Mouse (Mus musculus) heart, embryonic 14.5 days (tissue): ENCODE measurements around the gene Rps3. TPM values are rescaled to one million over a fixed set of nuclear protein-coding genes. Genes with fewer than 3 reads are reported as not detected.
A peak's percentile ranks its signal among the peaks of the same experiment; 100 is the strongest.

Experiments
- ATAC-seq: fragments of 200-750 bp; cut with Nextera tagmentation; 2 replicates; pipeline ENCODE4 v1.8.0; 2017; ENCODE audit warnings: low read depth, moderate TSS enrichment; ENCODE audit not compliant: insufficient number of reproducible peaks, insufficient read depth, low FRiP score
- H3K27ac ChIP-seq, 2 experiments: fragments of 200-500 bp in 1 of 2; fragments of 300-500 bp in 1 of 2; sonication (generic) in 1 of 2; replicated peaks in 1 of 2; 2 replicates each; pipeline ENCODE4 v1.5.1; 2012 to 2014; ENCODE audit warnings: low read depth in 2 of 2, low read length in 2 of 2, control low read depth in 1 of 2, mild to moderate bottlenecking in 1 of 2, mixed read lengths in 1 of 2; ENCODE audit not compliant: control insufficient read depth in 1 of 2, insufficient read depth in 1 of 2
- H3K27me3 ChIP-seq: fragments of 300-500 bp; sonication (generic); 2 replicates; pipeline ENCODE4 v1.6.1; 2014; ENCODE audit warnings: mild to moderate bottlenecking, low read length, control low read depth; ENCODE audit not compliant: control insufficient read depth, insufficient read depth
- H3K36me3 ChIP-seq: fragments of 300-500 bp; sonication (generic); 2 replicates; pipeline ENCODE4 v1.6.1; 2014; ENCODE audit warnings: mild to moderate bottlenecking, control low read depth, low read length, mixed read lengths; ENCODE audit not compliant: control insufficient read depth, insufficient read depth
- H3K4me1 ChIP-seq, 2 experiments: fragments of 200-500 bp in 1 of 2; fragments of 300-500 bp in 1 of 2; sonication (generic) in 1 of 2; 2 replicates each; pipeline ENCODE4 v1.6.1; 2012 to 2014; ENCODE audit warnings: low read length in 2 of 2, control low read depth in 1 of 2, mixed read lengths in 1 of 2; ENCODE audit not compliant: control insufficient read depth in 2 of 2, insufficient read depth in 2 of 2
- H3K4me2 ChIP-seq: fragments of 300-500 bp; sonication (generic); 2 replicates; pipeline ENCODE4 v1.6.1; 2014; ENCODE audit warnings: mild to moderate bottlenecking, low read length
- H3K4me3 ChIP-seq, 2 experiments: fragments of 200-500 bp in 1 of 2; fragments of 300-500 bp in 1 of 2; sonication (generic) in 1 of 2; 2 replicates each; pipeline ENCODE4 v1.5.1; 2012 to 2014; ENCODE audit warnings: low read length in 2 of 2, mild to moderate bottlenecking in 2 of 2, control low read depth in 1 of 2, low read depth in 1 of 2, moderate library complexity in 1 of 2; ENCODE audit not compliant: control insufficient read depth in 1 of 2, insufficient read depth in 1 of 2
- H3K9ac ChIP-seq: fragments of 300-500 bp; sonication (generic); 2 replicates; pipeline ENCODE4 v1.6.1; 2014; ENCODE audit warnings: mild to moderate bottlenecking, low read length
- H3K9me3 ChIP-seq: fragments of 300-500 bp; sonication (generic); 2 replicates; pipeline ENCODE4 v1.6.1; 2016; ENCODE audit warnings: low read length, control low read depth; ENCODE audit not compliant: control insufficient read depth
- WGBS: fragments of 180-500 bp; shearing (Covaris S2); extraction: QIAGEN DNeasy Blood & Tissue Kit; methylation state at CpG from one replicate; pipeline ENCODE4 v1.1.7; 2014; 5-methylcytosine and 5-hydroxymethylcytosine counted together
- polyA plus RNA-seq: library from polyadenylated mRNA; unstranded; fragments of >200 nt; fragmentation: Nextera tagmentation; extraction: Ambion mirVana; gene quantifications from 2 replicates; pipeline ENCODE4 v1.2.1, GENCODE M21; 2014

Rps3 gene
- polyA plus RNA-seq, 1 experiment from 2014 or later = 538 TPM

DNA sequence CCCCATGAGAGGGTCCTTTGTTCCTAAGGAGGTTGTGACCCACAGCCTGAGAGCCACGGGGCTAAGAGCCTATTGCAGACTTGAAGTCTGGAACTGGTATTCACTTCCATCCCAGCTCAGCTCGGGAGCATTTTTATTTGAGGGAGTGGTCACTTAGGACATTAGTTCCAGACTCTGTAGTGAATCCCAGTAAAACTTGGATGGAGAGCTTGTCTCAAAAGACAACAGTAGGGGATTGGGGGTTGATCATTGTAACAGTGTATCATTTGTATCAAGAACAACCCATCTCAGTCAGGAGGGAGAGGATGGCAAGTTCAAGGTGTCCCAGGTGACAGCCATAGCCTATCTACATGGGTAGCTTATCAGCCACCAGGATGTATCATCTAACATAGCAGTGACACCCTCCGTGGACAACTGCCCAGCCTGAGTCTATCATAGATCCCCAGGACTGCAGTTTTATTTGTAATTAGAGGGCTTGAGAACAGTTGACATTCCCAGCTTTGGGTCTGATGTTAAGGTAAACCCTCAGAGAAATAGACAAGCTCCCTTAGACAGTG is 6.9 kb downstream of the Rps3 start:
- Histone ChIP-seq H3K27me3 (no peaks in the 10 kb centered on the region), H3K9me3 (no peaks in the 10 kb centered on the region), H3K9ac (no peak overlapping the region), H3K27ac (no peak overlapping the region), H3K4me3 (no peak overlapping the region), H3K36me3 (peaks cover 86% of the 10 kb centered on the region), H3K4me1 (peaks cover 10 to 38% of the 10 kb centered on the region in 2 experiments), H3K4me2 (no peak overlapping the region)
- WGBS = 44% methylated on average over 3 of the region's 3 CpGs
- ATAC-seq = no peak

DNA sequence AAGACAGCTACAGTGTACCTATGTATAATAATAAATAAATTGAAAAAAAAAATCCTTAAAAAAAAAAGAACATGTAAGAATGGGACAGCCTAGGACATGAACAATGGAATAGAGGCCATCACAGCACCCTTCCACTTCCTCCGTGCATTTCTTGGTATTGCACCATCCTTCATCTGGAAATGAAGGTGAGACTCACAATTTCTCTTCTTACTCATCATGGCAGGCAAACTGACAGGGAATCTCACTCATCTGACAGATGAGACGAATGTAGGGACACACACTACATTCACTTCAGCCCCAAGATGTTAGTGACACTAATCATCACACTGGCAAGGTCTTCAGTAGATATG is 8.0 kb downstream of the Rps3 start:
- no peak overlapping the region for H3K4me3 ChIP-seq
- H3K9ac ChIP-seq = no peak overlapping the region
- peaks cover 75% of the 10 kb centered on the region for H3K36me3 ChIP-seq
- ATAC-seq = no peak
- 82% methylated on average over 2 of the region's 2 CpGs for WGBS
- H3K9me3 ChIP-seq = no peaks in the 10 kb centered on the region
- H3K27me3 ChIP-seq = no peaks in the 10 kb centered on the region
- no peak overlapping the region for H3K27ac ChIP-seq
- H3K4me2 ChIP-seq = no peak overlapping the region
- peaks cover 6 to 27% of the 10 kb centered on the region in 2 experiments for H3K4me1 ChIP-seq

DNA sequence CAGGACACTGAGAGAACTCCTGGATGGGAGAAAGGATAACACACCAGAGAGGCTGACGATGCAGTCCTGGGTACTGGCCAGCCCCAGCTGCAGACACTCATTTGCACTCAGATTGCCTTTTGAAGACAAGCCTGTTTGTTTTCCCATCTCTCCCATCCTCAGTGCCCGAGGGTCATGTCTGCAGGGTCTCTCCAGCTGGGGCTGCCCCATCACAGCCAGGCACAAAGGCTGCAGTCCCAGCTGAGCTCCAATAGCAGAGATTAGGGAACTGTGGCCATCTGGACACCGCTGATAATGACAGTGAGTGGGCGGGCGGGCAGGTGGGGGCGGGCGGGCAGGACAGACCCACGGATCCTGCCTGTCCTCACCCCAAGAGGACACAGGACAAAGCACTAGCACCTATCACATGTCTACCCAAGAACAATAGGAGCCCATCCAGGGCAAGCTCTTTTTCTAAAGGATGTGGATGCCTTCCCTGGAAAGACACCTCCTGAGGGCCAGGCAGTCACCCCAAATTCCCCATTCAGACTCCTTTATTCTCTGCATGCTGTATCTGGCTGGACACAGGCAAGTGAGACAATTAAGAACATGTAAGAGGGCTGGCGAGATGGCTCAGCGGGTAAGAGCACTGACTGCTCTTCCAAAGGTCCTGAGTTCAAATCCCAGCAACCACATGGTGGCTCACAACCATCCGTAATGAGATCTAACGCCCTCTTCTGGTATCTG is 8.5 kb downstream of the Rps3 start:
- 41% methylated on average over 12 of the region's 12 CpGs for WGBS
- H3K4me3 ChIP-seq = no peak overlapping the region
- H3K9ac ChIP-seq = no peak overlapping the region
- H3K4me2 ChIP-seq = no peak overlapping the region
- peaks cover 70% of the 10 kb centered on the region for H3K36me3 ChIP-seq
- H3K9me3 ChIP-seq = no peaks in the 10 kb centered on the region
- H3K4me1 ChIP-seq = peaks cover 6 to 23% of the 10 kb centered on the region in 2 experiments
- ATAC-seq = peak; percentile 44; the same call in 1 of the 2 replicates
- H3K27me3 ChIP-seq = no peaks in the 10 kb centered on the region
- peak overlapping the region in 1 of 2 experiments; percentile 10; a peak in 1 of 4 replicates for H3K27ac ChIP-seq

DNA sequence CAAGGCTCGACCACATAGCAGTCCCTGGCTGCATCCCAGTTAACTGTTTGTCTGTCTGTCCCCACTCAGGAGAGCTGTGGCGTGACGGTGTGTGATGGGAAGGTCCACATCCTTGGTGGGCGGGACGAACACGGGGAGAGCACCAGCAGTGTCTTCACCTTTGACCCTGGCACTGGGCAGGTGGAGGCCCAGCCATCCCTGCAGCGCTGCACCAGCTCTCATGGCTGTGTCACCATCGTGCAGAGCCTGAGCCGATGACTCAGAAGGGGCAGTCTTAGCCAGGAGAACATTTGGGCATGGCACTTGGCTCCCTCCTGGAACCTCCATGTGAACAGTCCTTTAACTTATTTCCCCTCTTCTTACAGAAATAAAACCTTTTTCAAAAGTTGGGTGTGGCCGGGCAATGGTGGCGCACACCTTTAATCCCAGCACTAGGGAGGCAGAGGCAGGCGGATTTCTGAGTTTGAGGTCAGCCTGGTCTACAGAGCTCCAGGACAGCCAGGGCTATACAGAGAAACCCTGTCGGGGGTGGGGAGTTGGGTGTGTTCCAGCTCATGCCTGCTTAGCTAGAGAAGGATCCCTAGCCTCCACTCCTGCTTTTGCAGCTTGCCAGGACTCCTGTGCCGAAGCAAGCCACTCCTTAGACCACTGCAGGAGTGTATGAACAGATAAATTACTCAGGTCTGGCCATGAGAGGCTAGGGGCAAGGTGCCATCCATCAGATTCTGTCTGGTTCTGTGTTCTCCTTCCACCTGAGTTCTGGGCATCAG is 9.7 kb downstream of the Rps3 start:
- no peak overlapping the region for H3K4me2 ChIP-seq
- H3K27me3 ChIP-seq = no peaks in the 10 kb centered on the region
- H3K27ac ChIP-seq = no peak overlapping the region
- peaks cover 6 to 21% of the 10 kb centered on the region in 2 experiments for H3K4me1 ChIP-seq
- H3K9me3 ChIP-seq = no peaks in the 10 kb centered on the region
- H3K4me3 ChIP-seq = no peak overlapping the region
- H3K9ac ChIP-seq = no peak overlapping the region
- H3K36me3 ChIP-seq = peaks cover 58% of the 10 kb centered on the region
- 0 out of 2 replicates have a peak, but pooled peaks have one; percentile 6 for ATAC-seq
- 75% methylated on average over 14 of the region's 14 CpGs for whole genome bisulfite sequencing

DNA sequence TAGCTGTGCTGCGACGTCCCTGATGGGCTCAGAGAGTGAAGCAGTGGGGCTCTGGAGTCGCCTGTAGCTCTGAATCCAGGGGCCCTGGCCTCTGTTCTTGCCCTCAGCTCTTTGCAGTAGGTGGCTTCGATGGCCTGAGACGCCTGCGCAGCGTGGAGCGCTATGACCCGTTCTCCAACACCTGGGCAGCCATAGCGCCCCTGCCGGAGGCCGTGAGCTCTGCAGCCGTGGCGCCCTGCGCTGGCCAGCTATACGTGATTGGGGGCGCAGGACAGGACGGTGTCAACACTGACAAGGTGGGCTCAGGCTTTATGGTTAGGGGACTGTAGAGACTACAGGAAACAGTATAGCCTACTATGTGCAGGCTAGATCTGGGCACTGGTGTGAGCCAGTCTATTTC is 12.0 kb downstream of the Rps3 start:
- no peak overlapping the region for H3K27ac ChIP-seq
- H3K4me1 ChIP-seq = peaks cover 14 to 32% of the 10 kb centered on the region in 2 experiments
- peaks cover 35% of the 10 kb centered on the region for H3K36me3 ChIP-seq
- no peak overlapping the region for H3K4me2 ChIP-seq
- H3K27me3 ChIP-seq = no peaks in the 10 kb centered on the region
- no peaks in the 10 kb centered on the region for H3K9me3 ChIP-seq
- no peak for ATAC-seq
- no peak overlapping the region for H3K4me3 ChIP-seq
- 59% methylated on average over 18 of the region's 18 CpGs for WGBS
- H3K9ac ChIP-seq = no peak overlapping the region

DNA sequence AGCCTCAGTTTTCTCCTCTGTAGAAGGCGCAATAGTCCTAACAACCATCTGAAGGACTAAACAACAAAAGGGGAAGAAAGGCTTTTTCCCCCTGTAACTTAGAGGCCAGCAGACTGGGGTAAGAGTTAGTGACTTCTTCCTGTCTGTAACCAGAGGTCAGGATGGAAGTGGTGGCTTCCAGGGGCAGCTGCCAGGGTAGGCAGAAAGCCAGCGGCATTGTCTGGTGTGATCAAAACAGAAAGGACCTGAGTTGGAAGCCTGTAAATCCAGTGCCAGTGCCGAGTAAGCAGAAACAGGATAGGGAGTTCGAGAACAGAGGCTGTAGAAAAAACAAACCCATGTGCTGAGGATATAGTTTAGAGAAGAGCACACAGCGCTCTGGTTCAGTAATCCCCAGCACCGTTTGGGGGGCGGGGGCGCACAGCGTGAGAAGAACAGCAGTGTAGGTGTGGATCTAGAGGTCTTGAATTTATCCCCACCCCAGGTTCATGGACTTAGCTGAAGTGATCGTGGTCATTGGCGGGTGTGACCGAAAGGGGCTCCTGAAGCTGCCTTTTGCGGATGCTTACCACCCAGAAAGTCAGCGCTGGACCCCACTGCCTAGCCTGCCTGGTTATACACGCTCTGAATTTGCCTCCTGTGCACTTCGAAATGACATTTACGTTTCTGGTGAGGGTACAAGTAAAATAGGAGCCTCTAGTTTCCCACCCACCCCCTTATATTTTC is 13.7 kb downstream of the Rps3 start:
- Histone ChIP-seq H3K9me3 (no peaks in the 10 kb centered on the region), H3K36me3 (peaks cover 25% of the 10 kb centered on the region), H3K27me3 (no peaks in the 10 kb centered on the region), H3K27ac (peak overlapping the region in 1 of 2 experiments; percentile 94; a peak in 2 of 4 replicates), H3K4me1 (peaks cover 24 to 38% of the 10 kb centered on the region in 2 experiments), H3K4me3 (no peak overlapping the region), H3K4me2 (no peak overlapping the region), H3K9ac (no peak overlapping the region; the same call in 1 of the 2 replicates)
- 80% methylated on average over 17 of the region's 17 CpGs for WGBS
- no peak for ATAC-seq
